Mouse (Mus musculus): ENCODE measurements around the gene Rtn1.

GRCm38 (mm10) chr12:72225371-72225770 lies 183.5 kb downstream of the Rtn1 start:
- TF ChIP-seq CTCF (IDR thresholded peaks at IDR 0.05; ENCODE audit: low read depth, low read length) (no peak), POLR2A (IDR thresholded peaks at IDR 0.05; ENCODE audit: extremely low read depth, insufficient read depth, low read length) (no peak)

Measured in liver, adult 2 months (tissue).